Mouse (Mus musculus) fibroblast of lung, adult 2 months (primary cell): ENCODE measurements around the gene Fzr1.

Source experiments
- DNase-seq: peaks from one replicate; pipeline ENCODE4 v3.0.0-alpha.2; 2011; ENCODE audit warnings: low read depth

Fzr1 gene

GRCm38 (mm10) chr10:81377793-81378552, at the start of gene Fzr1:
Fzr1 (minus strand) TSS chr10:81378516.
- no peak for DNase-seq

- no peak for DNase-seq
Measured at GRCm38 (mm10) chr10:81427804-81428506, 49.6 kb upstream of the Fzr1 start.

- DNase-seq, result no peak
Measured at GRCm38 (mm10) chr10:81427327-81427726, 49.0 kb upstream of the Fzr1 start.

GRCm38 (mm10) chr10:81426897-81427296, 48.6 kb upstream of the Fzr1 start:
- DNase-seq, result no peak

GRCm38 (mm10) chr10:81426081-81426671, 47.9 kb upstream of the Fzr1 start:
- no peak for DNase-seq

- DNase-seq, result peak; percentile 73
Measured at GRCm38 (mm10) chr10:81425236-81425850, 47.0 kb upstream of the Fzr1 start.

- DNase-seq, result no peak
Measured at GRCm38 (mm10) chr10:81424246-81425051, 46.1 kb upstream of the Fzr1 start.

GRCm38 (mm10) chr10:81423476-81424245, 45.3 kb upstream of the Fzr1 start:
- no peak for DNase-seq

- DNase-seq, result no peak
Measured at GRCm38 (mm10) chr10:81422661-81423217, 44.4 kb upstream of the Fzr1 start.

- DNase-seq, result no peak
Measured at GRCm38 (mm10) chr10:81422191-81422590, 43.9 kb upstream of the Fzr1 start.

- DNase-seq, result no peak
Measured at GRCm38 (mm10) chr10:81421797-81422100, 43.4 kb upstream of the Fzr1 start.

GRCm38 (mm10) chr10:81421041-81421796, 42.9 kb upstream of the Fzr1 start:
- no peak for DNase-seq

GRCm38 (mm10) chr10:81420191-81420767, 42.0 kb upstream of the Fzr1 start:
- no peak for DNase-seq

- DNase-seq, result no peak
Measured at GRCm38 (mm10) chr10:81419111-81419928, 41.0 kb upstream of the Fzr1 start.

GRCm38 (mm10) chr10:81418216-81419070, 40.1 kb upstream of the Fzr1 start:
- DNase-seq, result no peak

- no peak for DNase-seq
Measured at GRCm38 (mm10) chr10:81417227-81418215, 39.2 kb upstream of the Fzr1 start.
